16 mouse cellular contexts compared by ENCODE assay signal in genomic region chr13:38574668-38575067, GRCm38 (mm10).
"Had no signal": no experiment of that assay in that cellular context is flagged by ENCODE, and none has a peak within 500 bp of the region (broad histone marks: within the 10 kb centered on the region; RNA-seq: fewer than 3 reads in every experiment).

No protein-coding gene starts in this region.

- DNase-seq: kidney, adult 2 months; kidney, postnatal 14 days; left cerebral cortex, postnatal 4 days; lung, embryonic 14.5 days; lung, postnatal 10 days; lung, postnatal 4 days; midbrain, embryonic 14.5 days; right cerebral cortex, postnatal 4 days; spleen, adult 18-20 months; thymus, postnatal 36 days had no signal

- H3K9me3 ChIP-seq: kidney, embryonic 15.5 days; midbrain, embryonic 10.5 days; neural tube, embryonic 12.5 days had no signal

- ATAC-seq: intestine, embryonic 16.5 days had no signal

- H3K36me3 ChIP-seq: kidney, embryonic 15.5 days; midbrain, embryonic 10.5 days; neural tube, embryonic 12.5 days had no signal

- H3K4me2 ChIP-seq: kidney, embryonic 15.5 days; liver, embryonic 11.5 days; lung, embryonic 14.5 days; neural tube, embryonic 12.5 days had no signal

- H3K9ac ChIP-seq: kidney, embryonic 15.5 days; lung, embryonic 14.5 days; neural tube, embryonic 12.5 days had no signal

- H3K27me3 ChIP-seq: kidney, embryonic 15.5 days; neural tube, embryonic 12.5 days had no signal

- H3K27ac ChIP-seq: kidney, embryonic 15.5 days; midbrain, embryonic 10.5 days; neural tube, embryonic 12.5 days had no signal

- H3K4me3 ChIP-seq: kidney, embryonic 15.5 days; midbrain, embryonic 10.5 days; myocyte; neural tube, embryonic 12.5 days had no signal

- H3K4me1 ChIP-seq: kidney, embryonic 15.5 days; midbrain, embryonic 10.5 days; neural tube, embryonic 12.5 days had no signal
